Mouse (Mus musculus) CH12.LX (cell line): ENCODE results near the gene Boc. TPM values are rescaled to one million over a fixed set of nuclear protein-coding genes. Genes with fewer than 3 reads are reported as not detected.

Experiments
- DNase-seq: peaks from one replicate; pipeline ENCODE4 v3.0.0-alpha.2; 2013; ENCODE audit errors: extremely low read depth
- H3K27ac ChIP-seq: 2 replicates; pipeline ENCODE4 v1.5.1; 2012; ENCODE audit warnings: low read depth, mild to moderate bottlenecking, control low read depth, moderate library complexity; ENCODE audit not compliant: insufficient read depth
- H3K27me3 ChIP-seq: replicated peaks from 2 replicates; pipeline ENCODE3; 2012; ENCODE audit warnings: inconsistent platforms
- H3K36me3 ChIP-seq, 2 experiments: replicated peaks in 1 of 2; 2 replicates each; pipeline versions ENCODE3 to v1.6.1; 2012; ENCODE audit warnings: inconsistent platforms in 1 of 2, low read length in 1 of 2, mild to moderate bottlenecking in 1 of 2, mixed read lengths in 1 of 2, moderate library complexity in 1 of 2; ENCODE audit not compliant: control insufficient read depth in 1 of 2, insufficient read depth in 1 of 2
- H3K4me1 ChIP-seq, 2 experiments: 2 replicates each; pipeline ENCODE4 v1.6.1; 2012; ENCODE audit warnings: inconsistent platforms in 1 of 2, moderate library complexity in 1 of 2; ENCODE audit not compliant: insufficient read depth in 2 of 2, control insufficient read depth in 1 of 2
- H3K4me2 ChIP-seq: 2 replicates; pipeline ENCODE4 v1.6.1; 2012; ENCODE audit warnings: low read depth, mild to moderate bottlenecking, control low read depth; ENCODE audit not compliant: poor library complexity, insufficient read depth, severe bottlenecking
- H3K4me3 ChIP-seq, 3 experiments: fragments of 150-350 bp in 1 of 3; sonication (generic) in 1 of 3; replicated peaks in 1 of 3; 2 replicates each; pipeline versions ENCODE3 to v1.5.1; 2011 to 2012; ENCODE audit warnings: low read depth in 2 of 3, low read length in 2 of 3, mild to moderate bottlenecking in 2 of 3, moderate library complexity in 2 of 3, control low read depth in 1 of 3, improper control_type of control experiment in 1 of 3, inconsistent platforms in 1 of 3, mixed read lengths in 1 of 3; ENCODE audit not compliant: poor library complexity in 1 of 3
- H3K79me2 ChIP-seq: replicated peaks from 2 replicates; pipeline ENCODE4 v1.6.1; 2012; ENCODE audit warnings: mild to moderate bottlenecking, moderate library complexity; ENCODE audit not compliant: control insufficient read depth, poor library complexity, insufficient read depth, severe bottlenecking; ENCODE audit errors: extremely low read depth
- H3K9ac ChIP-seq: 2 replicates; pipeline ENCODE4 v1.6.1; 2012; ENCODE audit warnings: low read depth, mild to moderate bottlenecking, control low read depth, moderate library complexity; ENCODE audit not compliant: insufficient read depth
- H3K9me3 ChIP-seq: replicated peaks from 2 replicates; pipeline ENCODE3; 2012; ENCODE audit warnings: low read length, inconsistent platforms, mixed read lengths
- BHLHE40 ChIP-seq: IDR thresholded peaks from 2 replicates; pipeline ENCODE4 v1.6.1; 2011; ENCODE audit warnings: mild to moderate bottlenecking, low read depth, low read length, improper control_type of control experiment
- CHD2 ChIP-seq: IDR thresholded peaks from 2 replicates; pipeline ENCODE4 v1.6.1; 2011; ENCODE audit warnings: low read length, improper control_type of control experiment
- CTCF ChIP-seq, 2 experiments: IDR thresholded peaks in 1 of 2; conservative IDR thresholded peaks in 1 of 2; 2 replicates each; pipeline ENCODE4 v1.5.1; 2011 to 2012; ENCODE audit warnings: low read depth in 2 of 2, low read length in 2 of 2, improper control_type of control experiment in 1 of 2, inconsistent platforms in 1 of 2, mild to moderate bottlenecking in 1 of 2, moderate library complexity in 1 of 2
- E2F4 ChIP-seq: IDR thresholded peaks from 2 replicates; pipeline ENCODE4 v1.6.1; 2011; ENCODE audit warnings: low read depth, low read length, improper control_type of control experiment; ENCODE audit not compliant: insufficient replicate concordance
- ELF1 ChIP-seq: IDR thresholded peaks from 2 replicates; pipeline ENCODE4 v1.6.1; 2014; ENCODE audit warnings: low read depth, mild to moderate bottlenecking, inconsistent platforms, low read length, improper control_type of control experiment
- ETS1 ChIP-seq: conservative IDR thresholded peaks from 2 replicates; pipeline ENCODE4 v1.6.1; 2012; ENCODE audit warnings: low read depth, mild to moderate bottlenecking, inconsistent platforms, low read length, improper control_type of control experiment, moderate library complexity
- IRF4 ChIP-seq: IDR thresholded peaks from 2 replicates; pipeline ENCODE4 v1.6.1; 2014; ENCODE audit warnings: low read depth, mild to moderate bottlenecking, inconsistent platforms, low read length, improper control_type of control experiment
- JUN ChIP-seq: IDR thresholded peaks from 2 replicates; pipeline ENCODE4 v1.6.1; 2011; ENCODE audit warnings: low read depth, mild to moderate bottlenecking, low read length, improper control_type of control experiment, moderate library complexity; ENCODE audit not compliant: insufficient read depth
- JUND ChIP-seq: conservative IDR thresholded peaks from 2 replicates; pipeline ENCODE4 v1.6.1; 2011; ENCODE audit warnings: low read depth, low read length, improper control_type of control experiment
- MAX ChIP-seq: IDR thresholded peaks from 2 replicates; pipeline ENCODE4 v1.6.1; 2011; ENCODE audit warnings: low read length, improper control_type of control experiment
- MAZ ChIP-seq: IDR thresholded peaks from 2 replicates; pipeline ENCODE4 v1.6.1; 2012; ENCODE audit warnings: low read depth, mild to moderate bottlenecking, inconsistent platforms, low read length, improper control_type of control experiment, moderate library complexity
- MEF2A ChIP-seq: IDR thresholded peaks from 2 replicates; pipeline ENCODE4 v1.6.1; 2014; ENCODE audit warnings: low read depth, mild to moderate bottlenecking, inconsistent platforms, low read length, improper control_type of control experiment, borderline replicate concordance
- MXI1 ChIP-seq: IDR thresholded peaks from 2 replicates; pipeline ENCODE4 v1.6.1; 2011; ENCODE audit warnings: mild to moderate bottlenecking, low read depth, low read length, improper control_type of control experiment
- MYC ChIP-seq: IDR thresholded peaks from 2 replicates; pipeline ENCODE4 v1.6.1; 2011; ENCODE audit warnings: low read depth, mild to moderate bottlenecking, improper control_type of control experiment, low read length
- NELFE ChIP-seq: IDR thresholded peaks from 2 replicates; pipeline ENCODE4 v1.6.1; 2011; ENCODE audit warnings: low read depth, low read length, improper control_type of control experiment
- POLR2A ChIP-seq: IDR thresholded peaks from 2 replicates; pipeline ENCODE4 v1.6.1; 2011; ENCODE audit warnings: low read depth, mild to moderate bottlenecking, improper control_type of control experiment, low read length
- POLR2AphosphoS2 ChIP-seq: IDR thresholded peaks from 2 replicates; pipeline ENCODE4 v1.6.1; 2011; ENCODE audit warnings: low read depth, low read length, improper control_type of control experiment
- RAD21 ChIP-seq: IDR thresholded peaks from 2 replicates; pipeline ENCODE4 v1.6.1; 2011; ENCODE audit warnings: low read depth, mild to moderate bottlenecking, low read length, improper control_type of control experiment, moderate library complexity
- RCOR1 ChIP-seq: conservative IDR thresholded peaks from 2 replicates; pipeline ENCODE4 v1.6.1; 2012; ENCODE audit warnings: low read depth, mild to moderate bottlenecking, inconsistent platforms, low read length, improper control_type of control experiment
- SMC3 ChIP-seq: IDR thresholded peaks from 2 replicates; pipeline ENCODE4 v1.6.1; 2011; ENCODE audit warnings: low read depth, low read length, improper control_type of control experiment
- TCF12 ChIP-seq: IDR thresholded peaks from 2 replicates; pipeline ENCODE4 v1.6.1; 2014; ENCODE audit warnings: low read depth, mild to moderate bottlenecking, inconsistent platforms, low read length, improper control_type of control experiment
- UBTF ChIP-seq: IDR thresholded peaks from 2 replicates; pipeline ENCODE4 v1.6.1; 2012; ENCODE audit warnings: low read depth, mild to moderate bottlenecking, inconsistent platforms, low read length, improper control_type of control experiment, moderate library complexity
- ZC3H11A ChIP-seq: IDR thresholded peaks from 2 replicates; pipeline ENCODE4 v1.6.1; 2012; ENCODE audit warnings: low read depth, mild to moderate bottlenecking, inconsistent platforms, low read length, improper control_type of control experiment
- ZKSCAN1 ChIP-seq: IDR thresholded peaks from 2 replicates; pipeline ENCODE4 v1.6.1; 2012; ENCODE audit warnings: low read depth, inconsistent platforms, low read length, improper control_type of control experiment, borderline replicate concordance
- ZMIZ1 ChIP-seq: IDR thresholded peaks from 2 replicates; pipeline ENCODE4 v1.6.1; 2012; ENCODE audit warnings: low read depth, mild to moderate bottlenecking, inconsistent platforms, low read length, improper control_type of control experiment
- ZNF384 ChIP-seq: IDR thresholded peaks from 2 replicates; pipeline ENCODE4 v1.6.1; 2012; ENCODE audit warnings: low read depth, low read length, improper control_type of control experiment, inconsistent platforms
- dilution Hi-C: fragments of 300-500 bp; cut with MboI; formaldehyde crosslinking; loops from 2 replicates; pipeline ENCODE4 v1.14.3; 2020; ENCODE audit warnings: low sequenced_read_pairs; ENCODE audit not compliant: extremely low pct_unique_long_range_greater_than_20kb, extremely low pct_ligation_motif_present
- in situ Hi-C: fragments of 300-500 bp; cut with MboI; formaldehyde crosslinking; loops from 3 replicates; pipeline ENCODE4 v1.14.3; 2019; ENCODE audit warnings: low sequenced_read_pairs, low pct_ligation_motif_present, low pct_unique_long_range_greater_than_20kb, mixed read lengths
- polyA plus RNA-seq: library from polyadenylated mRNA; unstranded; fragments of >175 nt; gene quantifications from 2 replicates; pipeline ENCODE4 v1.2.1, GENCODE M21; 2012; ENCODE audit warnings: low read depth; ENCODE audit not compliant: insufficient read length
- total RNA-seq, 2 experiments: library from RNA; depleted of rRNA; stranded (reverse); fragments of 300-350 nt in 1 of 2; fragments of >200 nt in 1 of 2; gene quantifications; 2 replicates each; pipeline ENCODE4 v1.2.3; 2012 to 2014

Boc gene
- total and polyA plus RNA-seq, 3 experiments, result 0.25 to 1.5 (median 0.67) TPM

- H3K4me2 ChIP-seq, result no peak overlapping the region
- DNase-seq, result no peak
- dilution Hi-C loops (no loop called here), in situ Hi-C loops (no loop called here)
- H3K9ac ChIP-seq, result no peak overlapping the region
- no peak for TF ChIP-seq CTCF (conservative IDR thresholded peaks at IDR 0.05 in 1 of 2, IDR thresholded peaks at IDR 0.05 in 1 of 2; ENCODE audit: low read depth in 2 of 2, low read length in 2 of 2)
- TF ChIP-seq POLR2A, result no peak
- TF ChIP-seq ELF1, result no peak
- TF ChIP-seq MAX, result no peak
- TF ChIP-seq SMC3, result no peak
- no peak for TF ChIP-seq ZNF384
- TF ChIP-seq MEF2A, result no peak
- TF ChIP-seq TCF12, result no peak
- TF ChIP-seq RCOR1, result no peak
- TF ChIP-seq MAZ, result no peak
- no peak for TF ChIP-seq E2F4
- no peak for TF ChIP-seq RAD21
- TF ChIP-seq ZKSCAN1, result no peak
- no peak for TF ChIP-seq ETS1
- no peak for TF ChIP-seq JUN
- TF ChIP-seq MXI1, result no peak
- H3K27ac ChIP-seq, result no peak overlapping the region
- no peaks in the 10 kb centered on the region for H3K4me1 ChIP-seq
- no peaks in the 10 kb centered on the region for H3K9me3 ChIP-seq
- no peaks in the 10 kb centered on the region for H3K79me2 ChIP-seq
- no peak overlapping the region for H3K4me3 ChIP-seq
- H3K36me3 ChIP-seq, result no peaks in the 10 kb centered on the region
- no peaks in the 10 kb centered on the region for H3K27me3 ChIP-seq
These were observed 42.2 kb downstream of the Boc start for GRCm38 (mm10) chr16:44516498-44516897.

- Histone ChIP-seq H3K79me2 (no peaks in the 10 kb centered on the region), H3K36me3 (peaks cover 0 to 4% of the 10 kb centered on the region in 2 experiments), H3K27me3 (no peaks in the 10 kb centered on the region), H3K9ac (no peak overlapping the region), H3K4me1 (peaks cover 0 to 22% of the 10 kb centered on the region in 2 experiments; a peak in 2 of 4 replicates), H3K4me2 (no peak overlapping the region), H3K27ac (no peak overlapping the region), H3K4me3 (no peak overlapping the region), H3K9me3 (no peaks in the 10 kb centered on the region)
- in situ Hi-C loops (no loop called here), dilution Hi-C loops (no loop called here)
- TF ChIP-seq RCOR1, result no peak
- TF ChIP-seq ZC3H11A, result no peak
- no peak for TF ChIP-seq TCF12
- no peak for TF ChIP-seq POLR2A
- no peak for TF ChIP-seq MAX
- no peak for TF ChIP-seq BHLHE40
- TF ChIP-seq CHD2, result no peak
- no peak for TF ChIP-seq JUND
- TF ChIP-seq ELF1, result no peak
- TF ChIP-seq CTCF (conservative IDR thresholded peaks at IDR 0.05 in 1 of 2, IDR thresholded peaks at IDR 0.05 in 1 of 2; ENCODE audit: low read depth in 2 of 2, low read length in 2 of 2), result no peak
- TF ChIP-seq JUN, result no peak
- TF ChIP-seq ZMIZ1, result no peak
- no peak for TF ChIP-seq MYC
- TF ChIP-seq POLR2AphosphoS2, result no peak
- no peak for TF ChIP-seq IRF4
- no peak for TF ChIP-seq NELFE
- no peak for TF ChIP-seq UBTF
- no peak for TF ChIP-seq SMC3
- no peak for DNase-seq
These were observed 48.0 kb downstream of the Boc start for GRCm38 (mm10) chr16:44510521-44511213.
